Mouse (Mus musculus) layer of hippocampus, adult 9-10 months (tissue): ENCODE measurements at regions not wholly inside any gene's neighbourhood (a gene's known extent, or its start where the extent isn't known, plus 50 kb on each side); places are given as distances from the start of the nearest gene placed in this dataset.
A peak's percentile ranks its signal among the peaks of the same experiment; 100 is the strongest.

ENCODE experiments used
- DNase-seq: peaks from one replicate; pipeline ENCODE4 v3.0.0; 2022; ENCODE audit warnings: low spot score

DNA sequence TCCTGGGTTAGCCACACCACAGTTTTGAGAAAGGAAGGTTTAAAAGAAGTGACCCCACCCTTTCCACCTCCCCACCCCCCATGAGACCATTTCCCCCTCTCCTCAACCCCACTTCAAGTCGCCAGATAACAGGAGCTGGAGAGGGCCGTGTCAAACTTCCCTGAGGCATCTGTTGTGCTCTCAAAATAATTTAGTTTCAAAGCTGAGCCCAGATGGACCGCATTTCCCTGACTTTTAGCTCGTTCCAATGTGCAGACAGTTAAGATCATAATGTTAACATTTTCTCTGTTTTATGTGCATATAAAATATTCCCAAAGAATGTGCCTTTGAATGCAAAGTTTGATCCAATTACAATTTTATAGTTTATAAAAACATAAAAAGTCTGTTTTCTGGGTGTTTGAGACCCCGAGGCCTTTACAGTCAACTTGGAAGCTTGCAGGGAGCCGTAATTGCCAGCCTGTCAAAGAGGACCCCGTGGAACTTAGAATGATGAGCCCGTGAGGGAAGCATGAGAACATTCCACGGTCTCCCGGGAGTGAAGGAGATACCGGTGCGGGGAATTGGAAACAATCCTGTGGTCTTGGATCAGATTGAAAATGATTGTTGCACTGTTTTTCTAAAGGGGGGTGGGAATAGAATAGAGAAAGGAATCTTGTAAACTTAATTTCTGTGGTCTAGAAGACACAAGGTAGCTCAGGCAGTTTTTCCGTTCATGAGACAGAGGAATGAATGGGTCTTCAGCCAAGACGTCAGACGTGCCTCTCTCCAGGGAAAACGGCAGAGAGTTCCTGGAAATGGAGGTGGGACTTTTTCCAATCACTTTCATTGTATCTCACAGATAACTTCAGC, 903.3 kb downstream of the Mrps31 start:
- DNase-seq: no peak

DNA sequence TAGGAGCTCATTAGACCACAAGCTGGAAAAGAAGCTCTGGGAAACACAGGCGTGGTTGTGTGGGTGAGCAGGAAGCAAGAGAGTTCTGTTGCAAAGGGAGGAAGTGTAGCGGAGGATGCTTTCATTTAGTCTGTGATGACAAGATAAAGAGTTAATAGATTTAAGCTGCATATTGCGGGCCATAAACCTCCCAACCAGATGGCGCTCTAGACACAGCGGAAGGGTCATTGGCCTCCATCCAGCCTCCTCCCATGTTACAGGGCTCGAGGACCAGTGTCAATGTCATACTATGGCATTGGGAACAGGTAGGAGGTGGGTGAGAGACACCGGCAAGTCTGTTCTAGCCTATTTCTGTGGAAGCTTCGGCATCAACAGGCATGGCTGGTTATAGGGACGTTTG, 908.4 kb downstream of the Mrps31 start:
- no peak for DNase-seq

- DNase-seq: no peak
Measured at GRCm38 (mm10) chr8:23321166-23321565, 910.0 kb downstream of the Mrps31 start.

- peak; percentile 12 for DNase-seq
Measured at GRCm38 (mm10) chr8:23327283-23327682, 916.1 kb downstream of the Mrps31 start.

GRCm38 (mm10) chr8:23344161-23344560, 933.0 kb downstream of the Mrps31 start:
- DNase-seq: no peak

- no peak for DNase-seq
Measured at GRCm38 (mm10) chr8:23351367-23351930, 940.3 kb downstream of the Mrps31 start.

- DNase-seq: no peak
Measured at GRCm38 (mm10) chr8:23352259-23353106, 941.3 kb downstream of the Mrps31 start.

DNA sequence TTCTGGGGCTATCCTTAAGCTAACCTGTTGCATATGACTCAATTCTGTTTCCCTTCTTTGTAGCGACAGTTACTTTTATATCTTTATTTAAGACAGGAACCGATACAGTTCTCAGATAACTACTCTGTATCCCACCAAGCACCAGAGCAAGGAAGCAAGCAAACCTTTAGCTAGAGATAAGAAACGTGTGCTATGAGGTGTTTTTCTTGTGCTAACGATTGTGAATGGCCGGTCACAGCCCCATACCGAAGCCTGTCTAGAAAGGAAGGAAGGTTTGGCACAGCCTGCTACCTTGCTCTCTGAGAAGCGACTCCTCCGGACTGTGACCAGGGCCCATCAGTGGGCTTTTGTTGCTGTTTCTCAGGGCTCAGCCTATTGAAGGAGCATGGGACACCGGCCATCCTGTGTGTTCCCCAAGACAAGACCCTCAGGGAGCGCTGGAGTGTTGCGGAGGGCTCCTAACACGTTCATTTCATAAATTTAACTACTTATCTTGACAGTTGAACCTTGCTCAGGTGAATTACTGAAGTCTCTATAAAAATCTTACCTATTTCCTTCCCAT, 949.0 kb downstream of the Mrps31 start:
- DNase-seq: no peak

GRCm38 (mm10) chr8:23360850-23361274, 949.7 kb downstream of the Mrps31 start:
- DNase-seq: no peak
